Mouse (Mus musculus) hindbrain, embryonic 14.5 days (tissue): Measurements from ENCODE around the gene Hspa1a. TPM values are rescaled to one million over a fixed set of nuclear protein-coding genes. Genes with fewer than 3 reads are reported as not detected.
"Not testable (repeated sequence)": the region's sequence is repeated elsewhere in the genome, so short reads cannot be mapped to it uniquely, and the experiment has no call there.

Experiments used
- ATAC-seq: fragments of 200-750 bp; cut with Nextera tagmentation; 2 replicates; pipeline ENCODE4 v1.8.0; 2017; ENCODE audit warnings: moderate number of reproducible peaks, mild to moderate bottlenecking, moderate TSS enrichment, moderate library complexity; ENCODE audit not compliant: low FRiP score
- DNase-seq: peaks from one replicate; pipeline ENCODE4 v3.0.0-alpha.2; 2015; ENCODE audit warnings: low spot score
- H3K27ac ChIP-seq: fragments of 300-500 bp; sonication (generic); 2 replicates; pipeline ENCODE4 v1.5.1; 2014; ENCODE audit warnings: mild to moderate bottlenecking, moderate library complexity
- H3K27me3 ChIP-seq: fragments of 300-500 bp; sonication (generic); 2 replicates; pipeline ENCODE4 v1.6.1; 2014; ENCODE audit warnings: mild to moderate bottlenecking, low read length, mixed read lengths; ENCODE audit not compliant: control insufficient read depth, insufficient read depth
- H3K36me3 ChIP-seq: fragments of 300-500 bp; sonication (generic); replicated peaks from 2 replicates; pipeline ENCODE4 v1.6.1; 2014; ENCODE audit not compliant: control insufficient read depth, insufficient read depth
- H3K4me1 ChIP-seq: fragments of 300-500 bp; sonication (generic); replicated peaks from 2 replicates; pipeline ENCODE4 v1.6.1; 2014; ENCODE audit warnings: antibody characterized with exemption, low read length, mixed read lengths; ENCODE audit not compliant: control insufficient read depth, insufficient read depth
- H3K4me2 ChIP-seq: fragments of 300-500 bp; sonication (generic); replicated peaks from 2 replicates; pipeline ENCODE4 v1.6.1; 2014; ENCODE audit warnings: mild to moderate bottlenecking, moderate library complexity
- H3K4me3 ChIP-seq: fragments of 300-500 bp; sonication (generic); replicated peaks from 2 replicates; pipeline ENCODE4 v1.5.1; 2014; ENCODE audit warnings: mild to moderate bottlenecking, low read length
- H3K9ac ChIP-seq: fragments of 300-500 bp; sonication (generic); 2 replicates; pipeline ENCODE4 v1.6.1; 2014
- H3K9me3 ChIP-seq: fragments of 300-500 bp; sonication (generic); 2 replicates; pipeline ENCODE4 v1.6.1; 2016; ENCODE audit warnings: low read length; ENCODE audit not compliant: control insufficient read depth
- WGBS: fragments of 180-500 bp; shearing (Covaris S2); extraction: QIAGEN DNeasy Blood & Tissue Kit; methylation state at CpG from one replicate; pipeline ENCODE4 v1.1.7; 2014; 5-methylcytosine and 5-hydroxymethylcytosine counted together
- polyA plus RNA-seq: library from polyadenylated mRNA; unstranded; fragments of >200 nt; fragmentation: Nextera tagmentation; extraction: Ambion mirVana; gene quantifications from 2 replicates; pipeline ENCODE4 v1.2.1, GENCODE M21; 2014

Gene Hspa1a
- polyA plus RNA-seq, 1 experiment from 2014 or later = 7.5 TPM

GRCm38 (mm10) chr17:34953258-34953657 is 18.7 kb downstream of the Hspa1a start:
- H3K9me3 ChIP-seq = no peaks in the 10 kb centered on the region
- DNase-seq (no peak), ATAC-seq (no peak)
- peaks cover 11% of the 10 kb centered on the region for H3K27me3 ChIP-seq
- H3K36me3 ChIP-seq = peaks cover 29% of the 10 kb centered on the region
- WGBS = 89% methylated on average over 3 of the region's 3 CpGs
- no peak overlapping the region; the same call in 1 of the 2 replicates for H3K4me3 ChIP-seq
- 0 out of 2 replicates have a peak overlapping the region, but pooled peaks have one; percentile 83 for H3K4me2 ChIP-seq
- H3K9ac ChIP-seq = no peak overlapping the region
- peaks cover 15% of the 10 kb centered on the region for H3K4me1 ChIP-seq
- H3K27ac ChIP-seq = peak overlapping the region; percentile 86; the same call in 1 of the 2 replicates

GRCm38 (mm10) chr17:34952378-34953040 is 19.4 kb downstream of the Hspa1a start:
- Histone ChIP-seq H3K9ac (peak overlapping the region; percentile 98), H3K4me1 (peaks cover 15% of the 10 kb centered on the region), H3K27ac (peak overlapping the region; percentile 86), H3K36me3 (peaks cover 29% of the 10 kb centered on the region), H3K4me2 (peak overlapping the region; percentile 83), H3K27me3 (peaks cover 11% of the 10 kb centered on the region), H3K4me3 (peak overlapping the region; percentile 74), H3K9me3 (no peaks in the 10 kb centered on the region)
- 1% methylated on average over 23 of the region's 23 CpGs for WGBS
- DNase-seq = peak; percentile 90
- ATAC-seq = peak; percentile 86

GRCm38 (mm10) chr17:34951636-34952377 is 20.1 kb downstream of the Hspa1a start:
- WGBS = under 1% methylated on average over 29 of the region's 29 CpGs
- H3K27ac ChIP-seq = peak overlapping the region; percentile 86
- ATAC-seq (no peak), DNase-seq (peak; percentile 47)
- H3K9me3 ChIP-seq = no peaks in the 10 kb centered on the region
- H3K27me3 ChIP-seq = peaks cover 11% of the 10 kb centered on the region
- H3K4me2 ChIP-seq = peak overlapping the region; percentile 83
- H3K4me3 ChIP-seq = peak overlapping the region; percentile 74
- peak overlapping the region; percentile 98 for H3K9ac ChIP-seq
- H3K4me1 ChIP-seq = peaks cover 15% of the 10 kb centered on the region
- peaks cover 29% of the 10 kb centered on the region for H3K36me3 ChIP-seq

GRCm38 (mm10) chr17:34950514-34951455 is 21.2 kb downstream of the Hspa1a start:
- Histone ChIP-seq H3K36me3 (peaks cover 29% of the 10 kb centered on the region), H3K27ac (peak overlapping the region; percentile 86), H3K4me3 (peak overlapping the region; percentile 74), H3K4me1 (peaks cover 15% of the 10 kb centered on the region), H3K27me3 (peaks cover 8% of the 10 kb centered on the region), H3K4me2 (peak overlapping the region; percentile 83), H3K9me3 (no peaks in the 10 kb centered on the region), H3K9ac (peak overlapping the region; percentile 98)
- ATAC-seq (no peak), DNase-seq (no peak)
- WGBS = 29% methylated on average over 10 of the region's 10 CpGs

GRCm38 (mm10) chr17:34949553-34949969 is 22.4 kb downstream of the Hspa1a start:
- no peak overlapping the region for H3K27ac ChIP-seq
- no peaks in the 10 kb centered on the region for H3K9me3 ChIP-seq
- no peaks in the 10 kb centered on the region for H3K27me3 ChIP-seq
- no peak overlapping the region for H3K9ac ChIP-seq
- WGBS = 34% methylated on average over 4 of the region's 4 CpGs
- H3K4me2 ChIP-seq = no peak overlapping the region
- H3K4me1 ChIP-seq = peaks cover 15% of the 10 kb centered on the region
- H3K36me3 ChIP-seq = peaks cover 29% of the 10 kb centered on the region
- ATAC-seq = no peak
- no peak overlapping the region for H3K4me3 ChIP-seq
- no peak for DNase-seq

- not testable (repeated sequence) for H3K4me2 ChIP-seq, DNase-seq, H3K27me3 ChIP-seq, H3K27ac ChIP-seq, ATAC-seq, H3K4me3 ChIP-seq, H3K9ac ChIP-seq, H3K9me3 ChIP-seq
- Histone ChIP-seq H3K36me3 (peaks cover 29% of the 10 kb centered on the region), H3K4me1 (peaks cover 15% of the 10 kb centered on the region)
- 64% methylated on average over 9 of the region's 9 CpGs for WGBS
Measured at GRCm38 (mm10) chr17:34948721-34949552, 23.0 kb downstream of the Hspa1a start.

GRCm38 (mm10) chr17:34947606-34948005 is 24.4 kb downstream of the Hspa1a start:
- Histone ChIP-seq H3K4me1 (peaks cover 15% of the 10 kb centered on the region), H3K4me2 (no peak overlapping the region), H3K27me3 (no peaks in the 10 kb centered on the region), H3K36me3 (peaks cover 29% of the 10 kb centered on the region), H3K4me3 (no peak overlapping the region), H3K9ac (no peak overlapping the region), H3K9me3 (no peaks in the 10 kb centered on the region), H3K27ac (no peak overlapping the region)
- ATAC-seq = no peak
- WGBS = 27% methylated on average over 8 of the region's 8 CpGs
- no peak for DNase-seq

- no peaks in the 10 kb centered on the region for H3K27me3 ChIP-seq
- H3K4me2 ChIP-seq = no peak overlapping the region
- H3K4me3 ChIP-seq = no peak overlapping the region
- H3K9ac ChIP-seq = no peak overlapping the region
- WGBS = 94% methylated on average over 5 of the region's 5 CpGs
- no peak overlapping the region for H3K27ac ChIP-seq
- no peaks in the 10 kb centered on the region for H3K9me3 ChIP-seq
- H3K36me3 ChIP-seq = peaks cover 29% of the 10 kb centered on the region
- peaks cover 15% of the 10 kb centered on the region for H3K4me1 ChIP-seq
- DNase-seq (no peak), ATAC-seq (no peak)
Measured at GRCm38 (mm10) chr17:34946486-34947140, 25.3 kb downstream of the Hspa1a start.
